Mouse (Mus musculus) gastrocnemius, postnatal 10 days (tissue): ENCODE results near the gene Apbb2. TPM values are rescaled to one million over a fixed set of nuclear protein-coding genes. Genes with fewer than 3 reads are reported as not detected.

Experiments
- DNase-seq: peaks from one replicate; pipeline ENCODE4 v3.0.0; 2021; ENCODE audit warnings: mixed read lengths
- total RNA-seq, 2 experiments: library from RNA; stranded (reverse); gene quantifications; 2 replicates each; pipeline ENCODE4 v1.2.3; 2021

Apbb2 gene
- total RNA-seq, 2 experiments from 2014 or later: 55.1 to 56.2 TPM

DNA sequence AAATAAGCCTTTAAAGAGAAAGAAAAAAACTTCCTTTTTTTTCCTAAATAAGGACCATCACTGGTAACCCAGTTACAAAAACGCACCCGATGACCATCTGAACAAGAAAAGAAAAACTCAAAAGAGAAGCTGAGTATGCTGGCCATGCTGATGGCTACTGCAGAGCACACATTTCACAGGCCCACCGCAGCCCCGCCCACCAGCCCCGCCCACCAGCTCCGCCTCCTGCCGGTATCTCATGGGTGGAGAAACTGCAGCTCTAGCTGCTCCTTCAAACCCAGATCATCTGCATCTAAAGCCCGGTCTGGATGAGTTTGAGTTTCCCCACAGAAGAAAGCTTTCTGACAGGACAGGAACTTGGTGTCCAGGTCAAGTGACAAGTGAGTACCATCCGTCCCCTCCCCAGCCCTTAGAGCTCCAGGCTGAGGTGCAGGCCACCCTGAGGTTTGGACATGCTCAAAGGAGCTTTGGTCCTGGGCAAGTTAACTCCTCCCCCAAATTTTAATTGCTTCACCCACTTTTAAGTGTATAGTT lies 16.2 kb downstream of the Apbb2 start:
- no peak for DNase-seq

DNA sequence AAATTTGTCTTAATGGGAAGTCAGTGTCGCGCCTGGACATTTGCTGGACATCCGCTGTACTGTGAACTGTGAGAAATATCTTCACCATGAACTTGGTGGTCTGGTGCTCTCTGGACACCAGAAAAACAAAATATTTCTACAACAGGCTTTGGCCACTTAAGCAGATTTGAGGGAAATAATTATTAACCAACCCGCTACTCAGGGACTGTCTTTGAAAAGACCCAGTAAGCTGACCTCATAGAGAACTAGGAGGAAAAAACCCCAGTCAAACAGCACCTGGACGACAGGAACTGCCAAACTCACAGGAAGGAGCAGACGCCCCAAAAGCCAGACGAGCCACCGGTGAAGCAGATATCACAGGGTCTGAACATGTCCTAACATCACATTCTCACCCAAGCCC lies 18.2 kb downstream of the Apbb2 start:
- DNase-seq: no peak

DNA sequence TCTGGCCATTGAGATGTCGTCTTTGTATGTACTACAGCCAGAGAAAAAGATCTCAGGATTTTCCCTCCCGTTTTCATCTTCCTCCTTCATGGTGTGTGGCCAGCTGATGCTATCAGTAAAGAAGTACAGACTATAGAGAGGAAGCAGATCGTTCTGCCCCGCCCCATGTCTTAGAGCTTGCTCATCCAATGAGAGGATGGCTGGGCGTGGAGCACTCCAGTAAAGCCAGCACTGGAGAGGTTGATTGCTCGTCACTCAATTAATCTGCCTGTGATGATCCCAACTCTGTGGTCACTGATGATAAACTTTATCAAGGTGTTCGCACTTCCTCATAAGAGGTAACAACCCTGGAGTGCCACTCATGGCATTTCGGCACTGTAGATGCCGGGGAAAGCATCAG lies 18.7 kb downstream of the Apbb2 start:
- no peak for DNase-seq

DNA sequence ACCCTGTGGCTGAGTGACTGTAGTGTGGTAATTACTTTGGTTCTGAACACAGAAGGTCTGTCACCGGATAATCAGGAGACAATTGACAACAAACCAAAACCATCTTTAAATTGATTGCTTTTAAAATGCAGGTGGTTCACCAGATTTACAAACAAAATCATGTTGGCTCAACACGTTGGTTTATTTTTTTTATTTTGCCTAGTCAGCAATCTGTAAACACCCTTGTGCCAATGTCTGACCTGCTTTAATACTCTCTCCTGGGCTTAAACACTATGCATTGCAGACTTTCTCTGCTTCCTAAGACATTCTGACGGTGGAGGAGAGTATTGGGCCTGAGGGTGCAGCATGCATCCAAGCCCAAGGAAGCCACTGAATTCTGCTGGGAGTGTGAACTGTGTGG lies 22.3 kb downstream of the Apbb2 start:
- no peak for DNase-seq

DNA sequence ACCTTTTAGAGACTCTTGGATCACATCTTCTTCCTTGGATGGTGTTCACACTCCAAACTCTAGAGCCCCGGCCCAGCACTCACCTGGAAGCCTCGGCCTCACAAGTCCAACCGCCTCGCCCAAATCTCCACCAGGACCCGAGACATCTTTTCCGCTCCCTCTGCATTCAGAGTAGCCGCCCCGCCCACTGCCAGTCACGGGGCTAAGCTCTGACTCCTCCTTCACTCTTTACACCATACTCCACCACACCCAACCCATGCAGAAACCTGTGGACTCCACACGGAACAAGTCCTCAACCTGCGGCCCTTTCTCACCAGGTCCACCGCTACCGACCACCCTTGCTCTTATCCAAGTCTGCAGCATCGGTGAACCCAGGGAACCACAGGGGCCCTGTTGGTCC lies 23.7 kb downstream of the Apbb2 start:
- no peak for DNase-seq

DNA sequence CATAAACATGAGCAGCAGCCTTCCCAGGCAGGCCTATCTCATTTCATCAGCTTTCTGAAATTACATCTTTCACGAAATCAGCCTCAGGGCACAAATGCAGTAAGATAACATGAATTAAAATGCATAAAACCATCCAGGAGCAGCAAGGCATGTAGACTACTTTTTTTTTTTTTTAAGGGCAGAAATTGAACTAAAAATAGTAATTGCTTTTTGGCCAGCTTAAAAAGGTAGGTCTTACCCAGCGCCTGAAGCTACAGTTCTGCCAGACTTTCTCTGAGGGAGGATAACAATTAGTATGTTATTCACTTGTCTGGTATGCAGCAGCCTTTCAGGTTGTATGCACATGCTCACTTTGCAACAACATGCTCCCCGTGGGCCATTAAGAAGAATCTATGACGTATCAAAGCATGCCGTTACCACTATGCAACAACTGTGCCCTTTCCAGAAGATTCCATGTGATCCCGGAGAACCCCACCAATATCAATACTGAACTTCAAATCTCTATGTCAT lies 32.3 kb downstream of the Apbb2 start:
- DNase-seq: no peak

DNA sequence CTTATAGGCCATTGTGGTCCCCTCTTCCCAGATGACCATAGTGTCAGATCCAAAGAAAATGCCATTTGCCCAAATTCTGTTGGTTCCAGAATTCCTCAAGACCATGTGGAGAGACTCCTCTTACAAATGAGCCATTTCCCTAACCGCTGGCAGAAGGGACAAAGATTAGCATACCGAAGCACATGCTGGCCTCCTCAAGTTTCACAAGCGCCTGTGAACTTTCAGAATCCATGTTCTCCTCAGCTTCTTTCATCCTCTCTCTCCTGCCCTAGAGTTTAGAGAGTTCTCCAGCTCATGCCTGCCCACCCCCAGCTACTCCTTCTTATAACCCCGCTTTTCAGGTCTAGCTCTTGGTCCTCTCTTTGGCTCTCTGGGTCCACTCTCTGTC lies 35.6 kb downstream of the Apbb2 start:
- no peak for DNase-seq

DNA sequence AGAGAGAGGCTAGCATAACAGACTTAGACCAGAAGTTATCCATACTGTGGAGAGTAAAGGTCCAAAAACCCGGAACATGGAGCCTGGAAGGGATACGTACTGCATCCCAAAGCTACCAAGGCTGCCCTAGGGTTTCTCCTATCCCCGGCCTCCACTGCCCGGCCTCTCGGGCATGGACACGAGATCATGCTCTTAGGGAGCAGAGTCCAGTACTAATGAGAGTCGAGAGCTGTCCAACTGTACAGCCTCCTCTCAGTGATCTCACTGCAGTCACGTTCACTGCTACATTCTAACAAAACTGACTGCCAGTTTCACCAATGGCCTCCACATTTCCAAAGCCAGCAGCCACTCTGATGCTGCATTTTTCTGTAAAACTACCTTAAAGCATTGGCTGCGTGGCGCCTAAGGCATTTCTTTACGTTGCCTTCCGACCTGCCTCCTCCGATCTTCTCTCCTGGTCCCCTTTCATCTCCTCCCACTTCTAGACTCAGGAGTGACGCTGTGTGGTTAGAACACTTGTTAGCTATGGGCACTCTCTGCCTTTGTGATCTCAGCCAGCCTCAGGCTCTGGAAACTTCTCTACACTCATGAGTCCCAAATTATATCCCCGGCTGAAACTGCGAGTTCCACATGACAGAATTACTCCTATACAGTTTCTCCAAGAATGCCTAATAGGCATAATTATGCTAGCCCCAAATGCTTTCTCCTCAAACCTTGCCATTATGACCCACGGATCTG lies 36.1 kb downstream of the Apbb2 start:
- no peak for DNase-seq

DNA sequence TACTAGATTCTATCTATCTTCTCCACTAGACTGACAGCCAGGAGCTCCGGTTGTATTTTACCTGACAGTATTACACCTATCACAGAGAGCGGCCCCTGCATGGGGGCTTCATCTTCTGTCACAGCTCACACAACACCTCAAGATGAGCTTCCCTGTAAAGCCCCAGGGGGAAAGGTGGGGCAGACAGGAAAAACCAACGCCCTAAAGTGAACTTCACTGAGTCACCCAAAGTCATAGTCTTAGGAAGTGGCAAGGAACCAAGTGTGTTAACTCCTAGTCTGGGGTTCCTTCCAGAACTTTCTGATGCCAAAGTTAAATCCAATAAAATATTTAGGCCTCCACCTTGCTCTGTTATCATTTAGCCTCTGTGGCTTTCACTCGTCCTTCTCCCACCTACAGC lies 39.5 kb downstream of the Apbb2 start:
- DNase-seq: no peak

DNA sequence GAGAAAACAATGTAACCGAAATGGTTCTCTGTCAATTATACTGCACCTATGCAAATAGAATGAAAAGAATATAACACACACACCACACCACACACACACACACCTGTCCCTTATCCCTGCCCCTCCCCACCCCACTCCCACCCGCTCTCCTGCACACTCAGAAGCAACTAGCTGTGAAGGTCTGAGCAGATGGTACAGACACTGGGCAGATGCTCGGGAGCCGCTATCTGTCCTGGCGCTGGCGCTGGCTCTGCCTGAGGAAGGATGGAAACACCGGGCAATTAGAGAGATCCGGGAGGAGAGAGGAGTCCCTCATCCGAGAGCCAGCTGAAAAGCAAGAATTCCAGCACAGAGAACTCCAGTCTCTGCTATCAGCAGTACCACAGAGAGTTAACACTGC lies 42.3 kb downstream of the Apbb2 start:
- no peak for DNase-seq

DNA sequence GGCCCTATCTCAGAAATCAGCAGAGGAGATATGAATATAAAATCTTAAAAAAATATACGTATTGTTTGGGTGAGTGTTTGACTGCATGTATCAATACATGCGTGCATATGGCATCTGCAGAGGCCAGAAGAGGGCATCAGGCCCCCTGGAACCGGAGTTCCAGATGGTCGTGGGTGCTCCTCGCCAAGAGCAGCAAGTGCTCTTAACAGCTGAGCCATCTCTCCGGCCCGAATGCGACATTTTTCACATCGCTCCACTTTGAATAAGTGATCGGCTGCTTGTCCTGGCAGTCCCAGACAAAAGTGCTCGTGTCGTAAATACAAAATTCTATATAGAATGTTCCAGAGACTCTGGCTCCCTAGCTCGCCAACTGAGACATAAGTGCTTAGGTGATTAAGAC lies 43.4 kb downstream of the Apbb2 start:
- no peak for DNase-seq

DNA sequence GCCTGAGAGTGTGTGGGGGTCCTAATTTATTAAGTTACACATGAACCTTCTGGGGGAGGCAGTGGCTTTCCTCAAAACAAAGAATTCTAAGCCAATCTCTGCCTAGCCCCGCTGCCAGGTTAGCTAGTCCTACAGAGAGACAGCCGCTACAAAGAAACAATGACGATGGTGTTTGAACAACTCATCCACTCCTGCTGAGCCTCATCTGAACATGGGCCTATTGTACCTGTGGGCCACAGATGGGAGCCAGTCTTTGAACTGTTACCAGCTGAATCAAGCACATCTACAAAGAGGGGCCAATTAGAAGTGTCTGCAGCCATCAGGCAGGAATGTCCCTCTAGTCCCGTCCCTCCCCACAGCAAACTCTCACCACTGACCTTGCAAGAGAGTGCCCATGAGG lies 45.3 kb downstream of the Apbb2 start:
- no peak for DNase-seq

DNA sequence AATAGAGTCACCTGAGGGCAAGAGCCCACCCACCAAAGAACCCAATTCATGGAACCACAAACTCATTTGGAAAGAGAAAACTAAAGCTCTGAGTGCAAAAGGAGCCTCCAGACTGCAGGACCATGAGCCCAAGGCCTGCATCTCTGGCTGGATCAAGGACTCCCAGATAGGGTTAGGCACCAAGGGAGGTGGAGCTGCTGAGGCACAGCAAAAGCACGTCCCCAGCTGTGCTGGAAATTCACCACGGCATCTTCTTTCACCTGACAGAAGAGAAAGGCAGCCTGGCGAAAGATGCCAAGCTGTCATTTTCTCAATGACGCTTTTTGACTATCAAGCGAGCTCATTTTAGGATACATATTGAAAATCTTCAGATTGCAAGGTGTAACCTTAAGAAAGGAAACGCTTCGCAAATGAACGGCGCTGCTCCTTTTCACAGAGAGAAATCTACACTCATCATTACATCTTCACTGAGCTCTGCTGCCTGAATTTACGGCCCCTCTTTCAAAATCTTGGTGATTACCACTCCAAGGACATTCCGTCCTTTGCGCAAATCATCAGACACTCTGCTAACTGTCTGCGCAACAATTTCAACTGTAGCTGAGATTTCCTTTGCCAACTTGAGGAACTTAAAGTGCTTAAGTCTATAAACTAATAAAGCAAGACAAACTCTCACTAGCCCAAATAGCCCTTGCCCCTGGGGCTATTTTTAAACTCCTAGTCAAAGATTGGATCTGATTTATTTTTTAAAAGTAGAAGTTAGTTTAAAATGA lies 46.3 kb downstream of the Apbb2 start:
- DNase-seq: no peak

DNA sequence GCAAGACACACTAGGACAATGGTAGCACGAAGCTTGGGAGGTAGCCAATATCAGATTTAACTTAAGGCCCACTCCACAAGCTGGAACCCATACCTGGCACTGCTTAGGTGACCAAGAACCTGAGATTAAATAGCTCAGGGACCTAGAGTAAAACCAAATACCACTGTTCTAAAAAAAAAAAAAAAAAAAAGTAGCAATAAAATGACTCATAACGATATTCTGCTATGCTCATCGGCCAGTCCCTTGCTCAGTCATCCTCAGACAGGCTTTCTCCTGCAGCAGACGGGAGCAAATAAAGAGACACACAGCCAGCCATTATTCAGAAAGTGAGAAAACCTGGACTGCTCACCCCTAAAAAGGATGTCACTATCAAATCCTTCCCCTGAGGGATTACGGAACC lies 47.9 kb downstream of the Apbb2 start:
- no peak for DNase-seq

DNA sequence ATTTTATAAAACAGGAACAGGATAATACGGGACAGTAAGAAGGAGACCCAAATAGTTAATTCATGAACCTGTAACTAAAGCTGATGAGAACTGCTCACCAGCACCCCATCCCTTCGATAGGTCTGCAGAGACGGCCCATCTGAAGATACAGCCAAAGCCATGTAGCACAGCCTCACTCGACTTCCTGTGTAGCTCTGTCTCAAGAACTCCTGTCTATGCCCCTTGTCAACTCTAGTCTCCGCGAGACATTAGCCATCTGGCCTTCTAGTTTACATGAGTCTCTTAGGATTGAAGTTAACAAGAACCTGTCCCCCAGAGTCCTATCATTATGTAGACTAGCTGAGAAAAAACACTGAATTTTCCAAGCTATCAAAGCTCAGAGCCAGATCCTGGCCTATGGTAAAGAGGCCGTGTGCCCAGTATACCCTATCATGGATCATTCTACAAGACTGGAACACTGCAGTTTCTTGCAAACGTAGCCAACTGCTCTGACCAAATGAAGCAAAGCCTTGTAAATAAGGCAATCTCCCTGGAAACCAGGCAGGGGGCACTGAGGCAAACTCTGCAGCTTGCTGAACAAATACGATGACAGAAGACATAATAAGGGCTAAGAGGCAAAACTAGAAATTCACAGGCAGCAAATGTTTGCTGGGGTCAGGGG lies 49.3 kb downstream of the Apbb2 start:
- no peak for DNase-seq

DNA sequence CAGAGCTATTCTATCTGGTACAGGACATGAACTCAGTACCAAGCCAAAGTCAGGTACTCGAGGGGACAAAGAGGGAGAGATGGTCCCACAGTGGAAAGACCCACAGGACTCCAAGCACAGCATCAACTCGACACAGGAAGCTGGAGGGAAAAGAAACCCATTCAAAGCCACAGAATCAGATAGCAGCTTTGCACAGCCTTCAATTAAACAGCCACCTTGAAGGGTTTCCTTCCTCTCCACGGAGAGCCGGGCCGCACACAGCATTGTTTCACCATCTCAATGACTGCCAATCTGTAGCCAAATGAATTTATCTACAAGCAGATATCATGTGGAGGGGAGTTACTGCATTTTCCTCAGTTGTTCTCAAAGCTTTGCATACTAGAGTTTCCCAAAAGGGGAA lies 50.6 kb downstream of the Apbb2 start:
- DNase-seq: no peak

DNA sequence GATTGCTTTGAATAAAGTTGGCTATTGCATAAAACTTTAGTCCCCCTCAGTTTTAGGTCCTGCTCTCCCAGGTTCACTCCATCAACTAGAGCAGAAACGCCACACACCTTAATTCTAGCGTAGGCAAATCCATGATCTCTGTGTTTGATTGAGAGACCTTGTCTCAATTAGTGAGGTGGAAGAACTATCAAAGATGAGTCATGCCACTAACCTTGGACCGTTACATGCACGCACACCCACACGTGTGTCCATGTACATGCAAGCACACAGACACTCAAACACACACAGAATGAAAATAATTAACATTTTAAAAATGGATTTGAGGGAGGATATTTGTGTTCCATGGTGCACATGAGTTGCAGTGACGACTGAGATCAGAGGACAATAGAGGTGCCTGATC lies 51.2 kb downstream of the Apbb2 start:
- DNase-seq: no peak

DNA sequence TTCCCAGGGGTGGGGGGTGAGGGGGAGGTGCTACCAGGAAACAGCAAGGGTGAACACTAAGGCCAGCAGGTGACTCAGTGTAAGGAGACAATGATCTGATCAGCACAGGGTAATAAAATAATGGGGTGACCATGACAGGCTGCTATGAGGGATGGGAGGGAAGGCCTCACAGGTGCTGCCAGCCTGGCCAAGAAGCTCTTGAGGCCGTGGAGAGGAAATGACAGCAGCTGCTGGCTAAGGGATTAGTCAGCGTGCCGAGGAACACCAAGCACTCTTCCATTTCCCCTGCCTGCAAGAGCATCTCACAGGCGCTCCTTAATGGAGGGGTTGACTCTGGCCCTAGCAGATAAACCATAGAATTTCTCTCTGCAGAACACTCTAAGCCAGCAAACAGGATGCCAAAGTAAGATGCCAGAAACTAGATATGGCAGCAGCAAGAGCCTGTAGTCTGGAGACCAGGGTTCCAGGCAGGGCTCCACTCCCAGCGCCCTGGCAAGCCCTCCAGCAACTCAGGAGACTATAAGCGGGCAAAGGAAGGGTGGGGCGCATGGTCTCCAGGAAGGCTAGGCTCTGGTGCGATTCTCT lies 58.9 kb downstream of the Apbb2 start:
- DNase-seq: no peak

DNA sequence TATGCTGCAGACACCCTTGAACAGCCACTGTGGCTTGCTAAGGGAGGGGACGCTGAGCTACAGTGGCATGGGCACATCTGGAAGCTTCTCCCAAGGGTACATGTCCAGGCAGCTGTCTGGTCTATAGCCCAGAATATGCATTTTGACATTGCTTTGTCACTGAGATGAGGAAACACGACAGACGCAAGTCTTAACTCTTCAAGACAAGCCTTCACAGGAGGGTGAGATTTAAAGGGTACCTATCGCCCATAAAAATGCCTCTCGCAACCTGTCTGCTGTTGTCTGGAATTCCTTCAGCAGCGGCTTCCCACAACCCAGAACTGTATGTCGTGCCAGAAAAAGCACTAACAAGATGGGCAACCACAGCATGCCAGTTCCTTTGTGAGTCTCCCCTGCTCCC lies 60.5 kb downstream of the Apbb2 start:
- DNase-seq: no peak

DNA sequence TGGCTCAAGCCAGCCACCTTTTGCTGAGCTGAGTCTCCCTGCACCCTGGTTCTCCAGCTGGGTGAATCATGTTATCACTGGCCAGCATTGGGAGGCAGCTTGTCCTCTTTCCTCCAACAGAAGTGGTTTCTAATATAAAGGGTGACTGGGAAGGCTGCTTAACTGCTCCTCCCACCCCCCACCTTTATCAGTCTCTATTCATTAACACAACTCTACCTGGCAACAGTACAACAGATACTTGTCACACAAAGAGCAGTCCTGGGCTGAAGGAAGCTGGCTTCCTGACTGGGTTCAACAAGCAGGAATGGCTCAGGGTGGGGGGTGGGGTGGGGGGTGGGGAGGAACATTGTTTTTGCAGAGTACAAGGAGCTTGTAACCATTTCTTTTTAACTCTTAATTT lies 64.7 kb downstream of the Apbb2 start:
- no peak for DNase-seq

DNA sequence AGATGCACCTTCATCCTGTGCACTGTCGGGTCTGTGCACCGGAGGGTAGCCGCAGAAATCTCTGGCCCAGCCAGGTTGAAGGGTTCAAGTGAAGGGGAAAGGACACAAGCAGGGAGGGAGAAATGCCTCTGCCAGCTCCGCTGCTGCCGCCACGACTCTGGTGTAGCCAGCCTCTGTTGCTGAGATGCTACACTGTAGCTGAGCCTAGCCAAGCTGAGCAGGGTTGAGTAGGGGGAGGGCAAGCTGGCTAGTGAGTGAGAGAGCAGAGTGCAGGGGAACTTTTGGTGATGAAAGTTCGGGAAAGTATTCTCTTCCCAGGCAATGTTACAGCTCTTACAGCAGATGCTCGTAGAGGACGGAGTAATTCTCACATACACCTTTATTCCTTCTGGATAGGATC lies 66.3 kb downstream of the Apbb2 start:
- no peak for DNase-seq

DNA sequence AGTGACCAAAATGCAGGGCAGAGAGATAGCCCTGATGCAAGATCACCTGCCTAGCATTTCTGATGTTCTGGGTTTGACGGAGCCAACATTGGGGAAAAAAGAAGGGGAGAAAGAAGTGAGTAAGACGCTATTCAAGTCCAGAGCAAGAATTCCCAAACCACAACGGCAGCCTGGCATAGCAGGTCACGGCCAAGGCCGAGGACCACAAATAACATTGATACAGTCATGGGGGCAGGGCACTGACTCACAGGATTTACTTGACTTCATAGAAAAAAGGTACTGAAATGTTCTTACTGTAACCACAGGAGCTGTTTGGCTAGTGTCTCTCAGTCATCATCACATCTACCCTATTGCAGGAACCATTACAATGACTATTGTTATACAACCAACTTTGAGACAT lies 68.3 kb downstream of the Apbb2 start:
- DNase-seq: no peak

DNA sequence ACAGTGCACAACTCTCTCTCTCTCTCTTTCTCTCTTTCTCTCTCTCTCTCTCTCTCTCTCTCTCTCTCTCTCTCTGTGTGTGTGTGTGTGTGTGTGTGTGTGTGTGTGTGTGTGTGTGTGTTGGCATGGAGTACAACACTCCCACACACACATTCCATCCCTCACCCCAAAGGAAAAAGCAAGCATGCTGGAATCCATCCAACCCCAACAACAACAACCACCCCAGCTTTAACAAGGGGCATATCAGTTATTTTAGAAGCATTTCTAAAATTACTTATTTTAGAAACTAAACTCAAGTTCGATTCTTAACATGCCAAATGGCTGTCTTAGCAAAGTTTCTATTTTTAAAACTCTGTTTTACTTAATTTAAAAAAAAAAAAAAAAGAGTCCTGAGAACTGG lies 68.9 kb downstream of the Apbb2 start:
- DNase-seq: no peak
